Mouse (Mus musculus) gastrocnemius, adult 18-20 months (tissue): ENCODE results near the gene Dars2. TPM values are rescaled to one million over a fixed set of nuclear protein-coding genes. Genes with fewer than 3 reads are reported as not detected.
"Not testable (repeated sequence)": the region's sequence is repeated elsewhere in the genome, so short reads cannot be mapped to it uniquely, and the experiment has no call there.

Experiments used
- DNase-seq: peaks from one replicate; pipeline ENCODE4 v3.0.0; 2021; ENCODE audit warnings: low spot score
- total RNA-seq, 2 experiments: library from RNA; stranded (reverse); gene quantifications; 2 replicates each; pipeline ENCODE4 v1.2.3; 2021

Dars2 gene
- total RNA-seq, 2 experiments from 2014 or later: 12.3 to 14.5 TPM

- peak; percentile 19 for DNase-seq
Measured at GRCm38 (mm10) chr1:161035786-161036404, 34.6 kb downstream of the Dars2 start.

GRCm38 (mm10) chr1:161035281-161035785 lies 35.1 kb downstream of the Dars2 start:
- DNase-seq: no peak

GRCm38 (mm10) chr1:161034435-161035280 lies 35.8 kb downstream of the Dars2 start, which contains the start of gene Zbtb37:
Gene Zbtb37 (minus strand): TSS chr1:161034849.
- DNase-seq: peak; percentile 98

DNA sequence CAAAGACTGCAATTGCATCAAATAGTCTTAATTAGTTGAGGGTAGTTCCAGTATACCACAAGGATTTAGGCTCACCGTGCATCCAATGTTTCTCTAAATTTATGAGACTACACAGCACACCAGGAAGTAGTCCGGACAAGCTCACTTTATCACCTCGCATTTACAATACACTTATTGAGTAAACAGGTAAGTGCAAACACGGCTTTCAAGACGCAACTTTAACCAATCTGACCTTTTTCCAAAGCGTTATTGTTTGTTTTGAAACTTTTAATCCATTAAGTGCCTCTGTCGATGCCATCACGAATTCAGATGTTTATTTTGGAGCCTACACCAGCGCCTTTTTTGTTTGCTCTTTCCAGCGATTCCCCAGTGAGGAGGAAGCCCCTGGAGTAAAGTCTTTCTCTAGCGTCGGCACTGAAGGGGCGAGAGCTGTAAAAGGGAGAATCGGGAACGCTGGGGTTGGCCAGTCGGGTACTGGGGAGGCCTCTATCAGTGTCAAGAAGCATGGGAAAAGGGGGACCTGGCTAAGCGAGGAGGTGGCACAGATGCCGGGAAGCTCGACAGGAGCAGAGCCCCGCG lies 36.5 kb downstream of the Dars2 start:
- DNase-seq: no peak

DNA sequence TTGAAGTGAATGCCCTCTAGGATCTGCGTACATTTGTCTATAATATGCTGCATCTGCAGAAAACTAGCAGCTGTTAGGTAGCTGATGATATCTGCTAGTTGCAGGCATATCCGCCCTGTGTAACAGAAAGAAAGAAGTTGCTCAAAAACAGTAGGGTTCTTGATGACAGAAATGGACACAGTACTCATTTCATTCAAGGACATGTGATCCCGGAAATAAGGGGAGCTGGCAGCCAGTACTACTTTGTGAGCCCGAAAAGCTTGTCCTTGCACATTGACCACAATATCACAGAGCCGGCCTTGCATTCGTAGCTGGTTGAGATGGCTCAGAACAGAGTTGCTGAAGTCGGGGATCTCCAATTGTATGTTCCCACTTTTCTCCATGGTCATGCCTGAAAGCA lies 38.1 kb downstream of the Dars2 start:
- no peak for DNase-seq

- DNase-seq: no peak
Measured at GRCm38 (mm10) chr1:161031881-161032280, 38.6 kb downstream of the Dars2 start.

GRCm38 (mm10) chr1:161030058-161030457 lies 40.4 kb downstream of the Dars2 start:
- DNase-seq: no peak

DNA sequence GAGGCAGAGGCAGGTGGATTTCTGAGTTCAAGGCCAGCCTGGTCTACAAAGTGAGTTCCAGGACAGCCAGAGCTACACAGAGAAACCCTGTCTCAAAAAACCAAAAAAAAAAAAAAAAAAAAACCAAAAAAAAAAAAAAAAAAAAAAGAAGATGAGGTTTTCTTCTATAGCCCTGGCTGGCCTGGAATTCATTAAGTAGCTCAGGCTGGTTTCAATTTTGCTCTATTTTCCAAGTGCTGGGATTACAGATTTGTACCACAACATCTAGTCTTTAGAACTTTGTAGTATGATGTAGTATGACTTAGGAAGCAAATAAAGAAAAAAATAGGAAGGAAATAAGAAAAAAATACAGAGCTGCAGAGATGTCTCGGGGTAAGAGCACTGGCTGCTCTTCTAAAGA lies 42.0 kb downstream of the Dars2 start:
- DNase-seq: not testable (repeated sequence)

DNA sequence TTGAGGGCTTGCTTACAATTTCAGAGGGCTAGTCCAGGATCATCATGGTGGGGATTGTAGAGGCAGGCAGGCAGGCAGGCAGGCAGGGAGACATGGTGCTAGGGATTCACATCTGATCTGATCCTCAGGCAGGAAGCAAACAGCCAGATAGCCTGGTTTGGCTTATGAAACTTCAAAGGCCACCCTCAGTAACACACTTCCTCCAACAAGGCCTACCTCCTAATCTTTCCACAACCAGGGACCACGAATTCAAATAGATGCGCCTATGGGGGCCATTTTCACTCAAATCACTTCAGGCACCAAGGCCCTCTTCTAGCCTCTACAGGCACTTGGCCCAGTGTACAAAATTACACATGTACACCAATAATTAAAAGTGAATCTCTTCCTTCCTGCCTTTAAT lies 43.3 kb downstream of the Dars2 start:
- DNase-seq: no peak

DNA sequence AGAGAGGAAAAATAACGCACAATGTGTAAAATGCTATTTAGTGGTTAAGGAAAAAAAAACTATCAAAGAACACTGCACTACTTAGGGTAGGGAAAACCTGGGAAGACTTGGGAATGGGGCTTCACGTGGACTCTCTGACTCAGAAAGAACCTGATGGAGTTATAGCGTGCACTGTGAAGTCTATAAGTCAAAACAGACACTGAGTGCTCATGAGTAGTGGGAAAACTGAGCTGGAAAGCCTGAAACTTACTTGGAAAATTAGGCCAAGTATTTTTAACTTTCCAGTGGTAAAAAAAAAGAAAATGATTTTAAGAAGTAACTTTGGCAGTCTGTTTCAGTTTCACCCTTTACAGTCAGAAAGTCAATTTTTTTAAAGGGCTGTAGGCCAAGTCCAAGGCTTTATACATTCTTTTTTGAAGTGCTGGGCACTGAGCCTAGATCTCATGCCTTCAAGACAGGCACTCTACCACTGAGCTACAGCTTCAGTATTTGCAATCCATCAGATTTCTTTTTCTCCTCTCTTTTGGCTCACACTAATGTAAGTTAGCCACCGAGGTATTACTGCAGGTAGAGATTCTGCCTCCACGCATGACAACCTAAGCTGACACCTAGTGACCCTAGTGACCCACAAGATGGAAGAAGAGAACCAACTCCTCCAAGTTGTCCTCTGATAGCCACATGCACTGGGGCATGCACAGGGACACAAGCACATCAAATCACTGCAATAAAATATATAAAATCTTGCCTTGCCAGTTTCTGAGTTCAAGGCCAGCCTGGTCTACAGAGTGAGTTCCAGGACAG lies 44.8 kb downstream of the Dars2 start:
- DNase-seq: no peak

GRCm38 (mm10) chr1:161020051-161020450 lies 50.4 kb downstream of the Dars2 start:
- DNase-seq: no peak

DNA sequence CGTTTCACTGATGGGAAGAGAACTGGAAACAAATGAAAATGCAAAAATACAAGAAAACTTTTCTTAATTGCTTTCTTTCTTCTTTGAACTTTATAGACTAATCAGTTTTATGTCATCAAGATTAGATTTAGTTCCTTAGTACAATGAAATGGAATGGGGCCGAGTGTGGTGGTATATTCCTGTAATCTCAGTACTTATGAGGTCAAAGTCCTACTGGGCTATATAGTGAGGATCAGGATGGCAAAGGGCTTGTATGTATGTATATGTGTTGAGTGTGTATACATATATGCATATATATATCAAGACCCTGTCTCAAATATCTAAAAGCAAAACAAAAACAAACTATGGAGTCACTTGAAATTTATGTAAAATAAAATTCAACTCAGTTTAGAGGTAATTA lies 54.1 kb downstream of the Dars2 start:
- DNase-seq: no peak

DNA sequence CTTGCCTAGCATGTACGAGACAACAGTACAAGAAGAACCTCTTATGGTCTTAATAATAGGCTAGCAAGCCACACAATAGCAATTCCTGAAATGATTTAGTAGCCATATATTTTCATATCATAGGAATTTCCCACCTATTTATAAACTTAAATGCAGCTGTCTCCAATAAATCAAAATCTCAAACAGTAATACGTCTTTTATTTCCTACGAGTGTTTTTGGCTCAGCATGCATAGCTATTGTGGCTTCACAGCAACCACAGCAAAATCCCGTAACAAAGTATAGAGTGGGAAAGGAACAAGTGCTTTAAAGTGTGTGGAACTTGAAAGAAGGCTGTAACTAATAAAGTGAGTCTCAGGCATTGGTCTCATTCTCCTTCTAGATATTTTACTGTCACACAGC lies 60.0 kb downstream of the Dars2 start:
- DNase-seq: no peak

- no peak for DNase-seq
Measured at GRCm38 (mm10) chr1:161008038-161008437, 62.4 kb downstream of the Dars2 start.

GRCm38 (mm10) chr1:161006471-161006870 lies 64.0 kb downstream of the Dars2 start:
- no peak for DNase-seq

- no peak for DNase-seq
Measured at GRCm38 (mm10) chr1:161005526-161005925, 64.9 kb downstream of the Dars2 start.

- no peak for DNase-seq
Measured at GRCm38 (mm10) chr1:161004942-161005341, 65.5 kb downstream of the Dars2 start.

GRCm38 (mm10) chr1:160993851-160994250 lies 76.6 kb downstream of the Dars2 start:
- DNase-seq: no peak
